Mouse (Mus musculus): ENCODE results near the gene Olfr248.

DNA sequence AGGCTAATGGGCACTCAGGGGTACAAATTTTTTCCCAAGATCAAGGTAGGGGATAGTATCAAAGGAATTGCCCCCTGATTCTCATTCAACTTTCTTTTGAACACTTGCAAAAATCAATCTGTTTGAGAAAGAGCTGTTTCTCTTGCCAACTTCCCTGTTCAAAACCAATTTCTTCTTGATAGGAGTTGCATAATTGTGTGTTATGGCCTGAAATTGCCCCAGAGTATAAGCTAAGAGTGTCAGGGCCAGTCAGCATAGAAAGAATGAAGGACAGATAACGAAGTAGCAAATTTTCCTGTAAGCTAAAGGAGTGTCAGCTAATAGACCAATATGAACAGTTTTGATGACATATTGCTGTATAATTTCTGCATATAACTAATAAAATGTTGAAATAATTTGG lies 36.6 kb downstream of the Olfr248 start:
- TF ChIP-seq CTCF (IDR thresholded peaks at IDR 0.05; ENCODE audit: low read depth, low read length) (no peak), EP300 (IDR thresholded peaks at IDR 0.05; ENCODE audit: insufficient read depth, low read depth, low read length) (no peak), POLR2A (IDR thresholded peaks at IDR 0.05; ENCODE audit: insufficient read depth, low read length) (no peak)

Data from ES-Bruce4 (cell line).